Mouse (Mus musculus) megakaryocyte, embryonic 14.5 days (primary cell): Measurements from ENCODE around the gene 1700056E22Rik. TPM values are rescaled to one million over a fixed set of nuclear protein-coding genes. Genes with fewer than 3 reads are reported as not detected.

Source experiments
- H3K27me3 ChIP-seq: replicated peaks from 2 replicates; pipeline ENCODE3; 2012; ENCODE audit warnings: inconsistent platforms
- H3K36me3 ChIP-seq: replicated peaks from 2 replicates; pipeline ENCODE3; 2012; ENCODE audit warnings: low read length, inconsistent platforms, mixed read lengths
- H3K4me1 ChIP-seq: 2 replicates; pipeline ENCODE4 v1.6.1; 2012; ENCODE audit warnings: inconsistent platforms
- H3K4me3 ChIP-seq: replicated peaks from 2 replicates; pipeline ENCODE3; 2012; ENCODE audit warnings: moderate library complexity, mild to moderate bottlenecking, inconsistent platforms
- H3K9me3 ChIP-seq: 2 replicates; pipeline ENCODE4 v1.6.1; 2012; ENCODE audit warnings: inconsistent platforms
- FLI1 ChIP-seq: IDR thresholded peaks from 2 replicates; pipeline ENCODE4 v1.6.1; 2012; ENCODE audit warnings: low read length, inconsistent platforms, mixed read lengths
- GATA1 ChIP-seq: IDR thresholded peaks from 3 replicates; pipeline ENCODE4 v1.6.1; 2012; ENCODE audit warnings: mixed read lengths, low read length, inconsistent platforms, borderline replicate concordance
- polyA plus RNA-seq: library from polyadenylated mRNA; stranded (reverse); fragments of >175 nt; gene quantifications from 2 replicates; pipeline ENCODE4 v1.2.3, GENCODE M21; 2012; ENCODE audit warnings: low replicate concordance; ENCODE audit not compliant: insufficient read depth

1700056E22Rik gene
- 19.8 and 52.4 TPM in 2 replicates for polyA plus RNA-seq

DNA sequence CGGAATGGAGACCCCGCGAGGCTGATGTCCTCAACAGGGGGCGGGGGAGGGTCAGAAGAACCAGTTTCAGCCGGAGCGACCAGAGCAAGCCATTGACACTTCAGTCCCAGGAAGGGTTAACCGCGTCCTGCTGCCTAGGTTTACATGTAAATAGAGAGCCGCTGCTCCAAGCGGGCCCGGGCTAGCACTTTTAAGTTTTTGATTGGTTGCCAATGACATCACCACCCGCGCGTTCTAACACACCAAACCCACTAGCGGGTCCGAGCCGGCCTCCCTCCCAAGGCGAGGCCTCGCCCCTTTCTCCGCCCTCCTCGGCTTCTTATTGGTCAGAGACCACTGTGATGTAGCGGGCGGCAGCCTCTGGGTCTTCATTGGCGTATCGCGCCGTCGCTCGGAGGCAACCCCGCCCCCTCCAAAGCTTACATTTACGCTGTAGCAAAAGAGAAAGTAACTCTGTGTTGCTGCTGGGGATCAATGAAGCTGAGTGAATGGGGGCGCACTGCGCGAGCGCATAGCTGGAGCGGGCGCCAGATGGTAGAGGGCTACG lies at the start of gene 1700056E22Rik:
Gene 1700056E22Rik, minus strand, starts transcription at position 291 of the 547 bp plus-strand sequence.
- Histone ChIP-seq H3K4me1 (peaks cover 70% of the 10 kb centered on the region), H3K9me3 (no peaks in the 10 kb centered on the region), H3K27me3 (no peaks in the 10 kb centered on the region), H3K4me3 (peak within 1 kb of the TSS; percentile 97), H3K36me3 (peaks cover 31% of the 10 kb centered on the region)
- no peak for TF ChIP-seq FLI1
- no peak for TF ChIP-seq GATA1

DNA sequence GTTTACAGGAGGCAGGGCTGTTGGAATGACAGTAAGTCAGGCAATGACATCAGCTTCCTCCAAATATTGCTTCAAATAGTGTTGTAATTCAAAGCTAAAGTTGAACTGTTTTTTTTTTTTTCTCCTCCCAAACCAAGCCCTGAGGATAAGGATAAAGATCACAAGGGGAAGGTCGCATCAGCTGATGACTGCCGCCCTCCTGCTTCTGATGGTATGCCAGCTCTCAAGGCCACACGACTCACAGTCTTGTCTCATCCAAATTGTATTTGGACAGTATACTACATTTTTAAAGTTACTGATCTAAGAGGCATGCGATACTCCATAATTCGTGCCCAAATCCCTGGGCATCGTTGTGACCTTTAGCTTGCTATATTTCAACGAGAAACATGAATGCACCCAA lies 49.1 kb upstream of the 1700056E22Rik start:
- no peaks in the 10 kb centered on the region for H3K27me3 ChIP-seq
- H3K36me3 ChIP-seq, result no peaks in the 10 kb centered on the region
- H3K4me3 ChIP-seq, result no peak overlapping the region
- peaks cover 10% of the 10 kb centered on the region; the same call in 1 of the 2 replicates for H3K9me3 ChIP-seq
- H3K4me1 ChIP-seq, result peaks cover 52% of the 10 kb centered on the region
- no peak for TF ChIP-seq GATA1
- no peak for TF ChIP-seq FLI1

DNA sequence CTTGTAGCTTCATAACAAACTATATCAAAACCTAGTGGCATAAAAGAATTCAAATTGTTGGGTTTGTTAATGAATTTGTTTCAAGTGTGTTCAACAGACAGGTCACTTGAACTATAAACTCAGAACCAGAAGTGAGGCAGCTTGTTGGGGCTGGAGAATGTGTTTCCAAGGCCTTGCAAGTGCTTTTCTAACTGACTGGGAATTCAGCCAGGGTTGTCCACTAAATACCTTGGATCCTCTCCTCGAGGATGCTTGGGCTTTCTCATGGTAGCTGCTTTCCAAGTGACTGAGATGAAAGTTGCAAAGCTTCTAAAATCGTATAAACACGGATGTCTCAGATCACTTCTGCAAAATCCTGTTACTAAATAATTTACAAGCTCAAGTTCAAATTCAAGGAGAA lies 48.6 kb upstream of the 1700056E22Rik start:
- H3K9me3 ChIP-seq, result peaks cover 5% of the 10 kb centered on the region; the same call in 1 of the 2 replicates
- TF ChIP-seq FLI1 (no peak), GATA1 (no peak)
- H3K36me3 ChIP-seq, result no peaks in the 10 kb centered on the region
- peaks cover 55% of the 10 kb centered on the region for H3K4me1 ChIP-seq
- H3K4me3 ChIP-seq, result no peak overlapping the region
- H3K27me3 ChIP-seq, result no peaks in the 10 kb centered on the region

DNA sequence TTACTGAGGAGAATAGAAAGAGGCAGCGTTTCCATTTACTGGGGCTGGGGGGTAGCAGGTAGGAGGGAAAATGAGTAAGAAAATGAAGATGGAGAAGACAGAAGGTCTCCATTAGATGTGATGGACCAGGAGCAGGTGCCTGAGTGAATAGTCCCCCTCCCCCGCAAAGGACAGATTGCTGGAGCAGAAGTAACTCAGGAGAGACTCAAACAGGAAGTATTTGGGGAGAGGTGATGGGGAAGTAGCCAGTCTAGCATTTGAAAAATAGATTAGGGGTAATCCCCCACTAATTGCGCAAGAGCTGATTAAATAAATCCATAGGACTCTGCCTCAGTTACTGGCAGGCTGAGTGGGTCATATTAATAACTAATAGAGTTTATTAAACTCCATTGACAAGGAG lies 45.2 kb upstream of the 1700056E22Rik start:
- H3K36me3 ChIP-seq, result peaks cover 28% of the 10 kb centered on the region
- H3K4me3 ChIP-seq, result no peak overlapping the region
- no peak for TF ChIP-seq GATA1
- no peak for TF ChIP-seq FLI1
- no peaks in the 10 kb centered on the region for H3K9me3 ChIP-seq
- H3K27me3 ChIP-seq, result no peaks in the 10 kb centered on the region
- peaks cover 77% of the 10 kb centered on the region for H3K4me1 ChIP-seq

DNA sequence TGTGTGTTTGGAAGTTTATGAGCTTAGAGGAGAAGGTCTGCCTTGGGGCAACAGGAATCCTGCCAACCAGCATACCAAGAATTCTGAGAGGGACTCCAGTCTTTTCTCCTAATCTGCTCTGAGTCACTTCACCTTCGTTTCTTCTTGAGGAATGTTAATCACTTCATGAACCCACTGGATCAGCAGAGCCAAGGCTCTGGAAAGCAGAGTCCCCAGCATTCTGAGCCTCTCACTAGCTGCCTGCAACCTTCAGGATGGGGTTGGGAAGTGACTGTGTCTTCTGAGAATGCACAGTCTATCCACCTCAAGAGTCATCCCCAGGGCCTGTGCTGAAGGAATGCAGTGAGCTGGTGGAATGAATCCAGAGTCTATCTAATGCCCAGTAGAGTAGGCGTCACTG lies 42.7 kb upstream of the 1700056E22Rik start:
- no peaks in the 10 kb centered on the region for H3K27me3 ChIP-seq
- H3K9me3 ChIP-seq, result no peaks in the 10 kb centered on the region

DNA sequence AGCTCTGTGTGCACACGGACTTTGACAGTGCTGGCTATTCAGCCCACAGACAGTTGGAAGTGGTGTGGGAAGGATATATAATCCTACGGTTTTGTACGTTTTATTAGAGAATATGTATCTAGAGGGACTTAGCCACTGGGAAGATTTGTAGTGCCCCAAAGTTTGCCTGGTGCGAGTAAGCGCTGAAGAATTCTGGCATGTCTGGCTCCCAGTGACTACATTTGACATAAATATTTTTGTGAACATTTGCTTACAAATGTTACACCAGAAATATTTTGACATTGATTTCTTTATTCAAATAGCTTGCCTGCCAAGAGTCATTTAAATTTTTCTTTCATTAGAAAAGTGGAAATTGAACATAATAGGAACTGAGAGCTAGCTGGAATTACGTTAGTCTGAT lies 42.0 kb upstream of the 1700056E22Rik start:
- Histone ChIP-seq H3K9me3 (no peaks in the 10 kb centered on the region), H3K27me3 (no peaks in the 10 kb centered on the region), H3K4me1 (peaks cover 84% of the 10 kb centered on the region), H3K4me3 (no peak overlapping the region), H3K36me3 (peaks cover 55% of the 10 kb centered on the region)
- TF ChIP-seq GATA1, result no peak
- TF ChIP-seq FLI1, result no peak

More for the DNA sequence above, 42.7 kb upstream of the 1700056E22Rik start:
- no peak for TF ChIP-seq FLI1
- TF ChIP-seq GATA1, result no peak
- H3K4me3 ChIP-seq, result no peak overlapping the region
- peaks cover 48% of the 10 kb centered on the region for H3K36me3 ChIP-seq
- H3K4me1 ChIP-seq, result peaks cover 79% of the 10 kb centered on the region

DNA sequence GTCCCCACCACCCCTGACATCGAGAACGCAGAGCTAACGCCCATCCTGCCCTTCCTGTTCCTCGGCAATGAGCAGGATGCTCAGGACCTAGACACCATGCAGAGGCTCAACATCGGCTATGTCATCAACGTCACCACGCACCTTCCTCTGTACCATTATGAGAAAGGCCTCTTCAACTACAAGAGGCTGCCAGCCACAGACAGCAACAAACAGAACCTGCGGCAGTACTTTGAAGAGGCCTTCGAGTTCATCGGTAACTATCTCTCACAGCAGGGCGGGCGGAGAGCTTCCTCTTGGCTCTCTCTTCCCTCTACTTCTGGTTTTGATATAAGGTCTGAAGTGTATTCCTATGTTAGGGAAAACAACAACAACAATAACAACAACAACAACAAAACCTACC lies 34.9 kb upstream of the 1700056E22Rik start:
- H3K9me3 ChIP-seq, result no peaks in the 10 kb centered on the region
- no peak for TF ChIP-seq FLI1
- no peak for TF ChIP-seq GATA1
- no peaks in the 10 kb centered on the region for H3K27me3 ChIP-seq
- peaks cover 95% of the 10 kb centered on the region for H3K4me1 ChIP-seq
- H3K4me3 ChIP-seq, result peak overlapping the region; percentile 83
- peaks cover 88% of the 10 kb centered on the region for H3K36me3 ChIP-seq

DNA sequence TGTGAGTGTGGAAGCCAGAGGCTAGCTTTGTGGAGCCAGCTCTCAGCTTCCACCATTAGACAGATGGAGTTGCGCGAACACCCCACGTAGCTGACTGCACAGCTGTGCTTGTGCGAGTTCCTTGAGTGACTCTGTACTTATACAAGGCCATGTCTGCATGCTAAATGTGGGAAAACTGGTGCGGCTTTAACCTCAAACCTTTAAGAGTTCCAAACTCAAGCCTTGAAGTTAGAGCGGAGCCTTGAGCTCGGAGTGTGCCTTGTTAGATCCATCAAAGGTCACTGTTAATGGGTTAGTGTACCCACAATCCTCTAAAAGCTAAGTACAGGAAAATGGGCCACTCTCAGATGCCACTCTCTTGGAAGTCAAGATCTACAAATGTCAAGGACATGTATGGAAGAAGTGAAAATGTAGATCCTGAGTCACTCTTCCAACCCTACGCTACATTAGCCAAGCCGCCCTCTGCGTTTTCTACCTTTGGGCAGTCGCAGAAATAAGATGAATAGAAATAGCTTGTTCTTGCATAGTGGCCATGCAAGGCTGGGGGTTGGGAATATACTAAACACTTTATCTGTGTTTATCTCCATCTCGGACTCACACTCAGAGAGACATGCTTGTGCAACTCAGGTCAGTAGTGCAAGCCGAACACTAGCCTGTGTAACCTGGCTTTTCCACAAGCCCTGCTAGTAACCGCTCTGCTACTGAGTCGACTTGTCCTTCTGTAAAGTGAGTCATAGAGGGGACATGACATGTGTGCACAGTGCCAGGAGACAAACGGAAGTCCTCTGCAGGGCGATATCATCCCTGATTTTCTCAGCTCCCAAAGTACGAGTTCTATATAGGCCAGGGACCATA lies 33.8 kb upstream of the 1700056E22Rik start:
- TF ChIP-seq GATA1 (no peak), FLI1 (no peak)
- peaks cover 85% of the 10 kb centered on the region for H3K36me3 ChIP-seq
- H3K9me3 ChIP-seq, result no peaks in the 10 kb centered on the region
- peaks cover 95% of the 10 kb centered on the region for H3K4me1 ChIP-seq
- H3K27me3 ChIP-seq, result no peaks in the 10 kb centered on the region
- H3K4me3 ChIP-seq, result peak overlapping the region; percentile 42

DNA sequence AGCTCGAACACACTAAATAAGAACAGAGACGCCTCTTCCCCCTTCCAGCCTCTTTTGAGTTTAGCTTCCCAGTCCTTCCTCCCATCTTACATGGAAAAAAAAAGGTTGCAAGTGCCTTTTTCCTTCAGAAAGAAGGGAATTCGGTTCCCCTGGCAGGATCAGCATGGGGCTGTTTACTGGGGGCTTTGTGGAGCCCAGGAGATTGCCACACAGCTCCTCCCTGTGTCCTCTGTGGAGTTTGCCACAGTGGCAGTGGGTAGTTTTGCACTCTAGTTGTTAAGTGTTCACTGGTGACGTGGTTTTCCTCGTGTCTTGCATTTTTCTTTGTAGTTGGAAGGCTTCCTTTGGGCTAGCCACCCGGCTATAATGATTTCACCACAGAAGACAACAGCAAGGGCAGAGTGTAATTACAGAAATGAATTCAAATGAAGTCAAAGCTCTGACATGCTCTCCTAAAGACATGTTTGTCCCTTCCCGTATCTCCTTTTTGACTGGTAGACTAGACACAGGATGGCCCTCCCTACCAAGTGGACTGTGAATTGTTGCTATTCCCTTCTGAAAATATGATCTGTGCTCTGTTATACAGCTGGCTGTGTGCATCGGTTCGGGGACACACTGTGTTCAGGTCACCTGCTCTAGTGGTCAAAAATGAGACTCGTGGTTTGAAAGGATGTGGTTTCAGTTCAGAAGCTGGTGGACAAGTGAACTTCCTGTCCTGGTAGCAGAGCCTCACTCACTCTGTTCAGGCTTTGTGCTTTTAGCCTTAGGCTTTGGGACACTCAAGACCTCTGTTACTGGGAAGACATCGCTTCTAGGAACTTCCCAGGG lies 32.6 kb upstream of the 1700056E22Rik start:
- Histone ChIP-seq H3K4me3 (peak overlapping the region; percentile 79), H3K9me3 (no peaks in the 10 kb centered on the region), H3K36me3 (peaks cover 91% of the 10 kb centered on the region), H3K27me3 (no peaks in the 10 kb centered on the region), H3K4me1 (peaks cover 97% of the 10 kb centered on the region)
- TF ChIP-seq GATA1 (no peak), FLI1 (no peak)
